Mouse (Mus musculus) heart, postnatal 0 days (tissue): Measurements from ENCODE around the gene Stat6. TPM values are rescaled to one million over a fixed set of nuclear protein-coding genes. Genes with fewer than 3 reads are reported as not detected.

Experiments used
- ATAC-seq: fragments of 200-750 bp; cut with Nextera tagmentation; 2 replicates; pipeline ENCODE4 v1.8.0; 2017; ENCODE audit warnings: low read depth, moderate number of reproducible peaks, moderate library complexity; ENCODE audit not compliant: insufficient read depth
- DNase-seq: peaks from one replicate; pipeline ENCODE4 v3.0.0-alpha.2; 2016; ENCODE audit warnings: low spot score
- H3K27ac ChIP-seq: fragments of 300-500 bp; sonication (generic); 2 replicates; pipeline ENCODE4 v1.5.1; 2014; ENCODE audit warnings: low read depth, mild to moderate bottlenecking
- H3K27me3 ChIP-seq: fragments of 300-500 bp; sonication (generic); 2 replicates; pipeline ENCODE4 v1.6.1; 2014; ENCODE audit warnings: low read length, mixed read lengths; ENCODE audit not compliant: control insufficient read depth, insufficient read depth
- H3K36me3 ChIP-seq: fragments of 300-500 bp; sonication (generic); replicated peaks from 2 replicates; pipeline ENCODE4 v1.6.1; 2014; ENCODE audit warnings: low read length, mixed read lengths; ENCODE audit not compliant: control insufficient read depth, insufficient read depth
- H3K4me1 ChIP-seq: fragments of 300-500 bp; sonication (generic); 2 replicates; pipeline ENCODE4 v1.6.1; 2014; ENCODE audit warnings: antibody characterized with exemption; ENCODE audit not compliant: control insufficient read depth, insufficient read depth
- H3K4me2 ChIP-seq: fragments of 300-500 bp; sonication (generic); 2 replicates; pipeline ENCODE4 v1.6.1; 2014; ENCODE audit warnings: low read depth, mild to moderate bottlenecking, low read length, moderate library complexity
- H3K4me3 ChIP-seq: fragments of 300-500 bp; sonication (generic); 2 replicates; pipeline ENCODE4 v1.5.1; 2014; ENCODE audit warnings: low read depth, low read length
- H3K9ac ChIP-seq: fragments of 300-500 bp; sonication (generic); replicated peaks from 2 replicates; pipeline ENCODE4 v1.6.1; 2014; ENCODE audit warnings: low read depth, low read length, mixed read lengths
- H3K9me3 ChIP-seq: fragments of 300-500 bp; sonication (generic); replicated peaks from 2 replicates; pipeline ENCODE4 v1.6.1; 2016; ENCODE audit warnings: low read length; ENCODE audit not compliant: control insufficient read depth
- CTCF ChIP-seq: IDR thresholded peaks from 2 replicates; pipeline ENCODE4 v1.5.1; 2016; ENCODE audit warnings: antibody characterized with exemption, control low read depth, low read depth
- EP300 ChIP-seq: IDR thresholded peaks from 2 replicates; pipeline ENCODE4 v1.6.1; 2016; ENCODE audit warnings: antibody characterized with exemption, low read depth
- WGBS: fragments of 180-500 bp; shearing (Covaris S2); extraction: QIAGEN DNeasy Blood & Tissue Kit; methylation state at CpG from one replicate; pipeline ENCODE4 v1.1.7; 2014; 5-methylcytosine and 5-hydroxymethylcytosine counted together
- polyA plus RNA-seq: library from polyadenylated mRNA; unstranded; fragments of >200 nt; fragmentation: Nextera tagmentation; extraction: Ambion mirVana; gene quantifications from 2 replicates; pipeline ENCODE4 v1.2.1, GENCODE M21; 2015
- total RNA-seq: library from RNA; depleted of rRNA; stranded (reverse); fragments of >200 nt; gene quantifications from 2 replicates; pipeline ENCODE4 v1.2.3, GENCODE M21; 2014; ENCODE audit warnings: low replicate concordance

Stat6 gene
- total and polyA plus RNA-seq, 2 experiments from 2014 or later, result 24.6 to 42.3 TPM

GRCm38 (mm10) chr10:127668093-127669050, 25.6 kb downstream of the Stat6 start, which contains the start of gene Nab2:
TSS of gene Nab2 (minus strand) at chr10:127668568.
- peak within 1 kb of the TSS; percentile 96 for H3K27ac ChIP-seq
- H3K27me3 ChIP-seq, result no peaks in the 10 kb centered on the region
- peak within 1 kb of the TSS; percentile 65 for H3K4me3 ChIP-seq
- no peaks in the 10 kb centered on the region for H3K9me3 ChIP-seq
- peaks cover 32% of the 10 kb centered on the region for H3K4me1 ChIP-seq
- TF ChIP-seq CTCF (0 out of 2 replicates have a peak, but pooled peaks have one; percentile 1), EP300 (no peak)
- H3K36me3 ChIP-seq, result peaks cover 16% of the 10 kb centered on the region
- DNase-seq (peak; percentile 87), ATAC-seq (peak; percentile 61)
- H3K4me2 ChIP-seq, result peak within 1 kb of the TSS; percentile 71
- 2% methylated on average over 37 of the region's 40 CpGs for WGBS
- peak within 1 kb of the TSS; percentile 68 for H3K9ac ChIP-seq

DNA sequence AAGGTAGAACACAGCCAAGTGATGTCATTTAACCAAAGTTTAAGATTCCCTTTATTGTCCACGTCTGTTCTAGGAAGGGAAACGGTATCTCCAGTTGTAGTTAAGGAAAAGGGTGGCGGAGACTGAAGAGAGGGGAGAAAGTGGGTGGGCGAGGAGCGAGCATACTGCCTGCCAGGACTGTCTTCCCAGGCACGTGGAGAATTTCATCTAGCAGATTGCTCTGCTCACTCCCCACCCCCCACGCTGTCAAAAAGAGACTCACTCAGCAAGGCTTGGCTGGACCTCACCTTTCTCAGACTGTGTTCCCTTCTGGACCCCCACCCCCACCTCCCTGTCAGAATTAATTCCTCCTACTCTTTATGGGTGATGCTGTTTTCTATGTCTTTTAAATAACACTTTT, 26.4 kb downstream of the Stat6 start:
- Histone ChIP-seq H3K27ac (peak overlapping the region; percentile 96), H3K4me1 (peaks cover 27% of the 10 kb centered on the region), H3K4me3 (peak overlapping the region; percentile 65; the same call in 1 of the 2 replicates), H3K9me3 (no peaks in the 10 kb centered on the region), H3K36me3 (peaks cover 8% of the 10 kb centered on the region), H3K4me2 (peak overlapping the region; percentile 71), H3K9ac (peak overlapping the region; percentile 46; the same call in 1 of the 2 replicates), H3K27me3 (no peaks in the 10 kb centered on the region)
- TF ChIP-seq CTCF (no peak), EP300 (no peak)
- WGBS, result 13% methylated on average over 7 of the region's 7 CpGs
- DNase-seq (peak; percentile 53), ATAC-seq (no peak)

- WGBS, result 67% methylated on average over 2 of the region's 2 CpGs
Observed at GRCm38 (mm10) chr10:127670185-127670584, 27.4 kb downstream of the Stat6 start.

GRCm38 (mm10) chr10:127671276-127671675, 28.5 kb downstream of the Stat6 start:
- H3K4me2 ChIP-seq, result no peak overlapping the region
- H3K36me3 ChIP-seq, result no peaks in the 10 kb centered on the region
- H3K27ac ChIP-seq, result no peak overlapping the region
- no peaks in the 10 kb centered on the region for H3K27me3 ChIP-seq
- no peak for DNase-seq
- TF ChIP-seq EP300 (no peak), CTCF (peak; percentile 46)
- H3K4me3 ChIP-seq, result no peak overlapping the region
- H3K4me1 ChIP-seq, result peaks cover 12% of the 10 kb centered on the region
- no peak for ATAC-seq
- 43% methylated on average over 2 of the region's 2 CpGs for WGBS
- no peak overlapping the region for H3K9ac ChIP-seq
- no peaks in the 10 kb centered on the region for H3K9me3 ChIP-seq

More at GRCm38 (mm10) chr10:127670185-127670584, 27.4 kb downstream of the Stat6 start:
- H3K4me3 ChIP-seq, result no peak overlapping the region
- H3K27ac ChIP-seq, result no peak overlapping the region
- TF ChIP-seq EP300, result no peak
- TF ChIP-seq CTCF, result 0 out of 2 replicates have a peak, but pooled peaks have one; percentile 5
- no peaks in the 10 kb centered on the region for H3K9me3 ChIP-seq
- H3K4me1 ChIP-seq, result peaks cover 18% of the 10 kb centered on the region
- no peak overlapping the region for H3K9ac ChIP-seq
- H3K36me3 ChIP-seq, result no peaks in the 10 kb centered on the region
- no peaks in the 10 kb centered on the region for H3K27me3 ChIP-seq
- ATAC-seq (no peak), DNase-seq (no peak)
- no peak overlapping the region for H3K4me2 ChIP-seq

DNA sequence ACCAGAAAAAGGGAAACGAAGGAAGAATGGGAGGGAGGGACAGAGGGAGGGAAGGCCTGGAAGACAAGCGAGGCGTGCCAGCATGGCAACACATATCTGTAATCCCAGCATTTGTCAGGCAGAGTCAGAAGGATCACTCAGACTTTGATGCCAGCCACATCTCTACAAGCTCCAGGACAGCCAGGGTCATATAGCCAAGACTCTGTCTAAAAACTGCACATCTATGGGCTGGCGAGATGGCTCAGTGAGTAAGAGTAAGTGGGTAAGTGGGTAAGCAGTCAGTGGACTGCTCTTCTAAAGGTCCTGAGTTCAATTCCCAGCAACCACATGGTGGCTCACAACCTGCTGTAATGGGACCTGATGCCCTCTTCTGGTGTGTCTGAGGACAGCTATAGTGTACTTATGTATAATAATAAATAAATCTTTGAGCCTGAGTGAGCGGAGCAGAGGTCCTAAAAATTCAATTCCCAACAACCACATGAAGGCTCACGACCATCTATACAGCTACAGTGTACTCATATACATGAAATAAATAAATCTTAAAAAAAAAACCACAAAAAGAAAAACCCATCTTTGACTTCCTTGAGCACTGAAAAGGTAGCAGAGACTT, 31.4 kb downstream of the Stat6 start:
- Histone ChIP-seq H3K9me3 (no peaks in the 10 kb centered on the region), H3K27me3 (no peaks in the 10 kb centered on the region), H3K27ac (no peak overlapping the region), H3K4me3 (no peak overlapping the region), H3K4me2 (no peak overlapping the region), H3K36me3 (no peaks in the 10 kb centered on the region), H3K4me1 (peaks cover 15% of the 10 kb centered on the region), H3K9ac (no peak overlapping the region)
- ATAC-seq (no peak), DNase-seq (no peak)
- no peak for TF ChIP-seq CTCF
- TF ChIP-seq EP300, result no peak
- WGBS, result 83% methylated on average over 6 of the region's 6 CpGs
